Mouse (Mus musculus) heart, adult 11 months (tissue): Measurements from ENCODE around the gene Nt5c3.
"Not testable (repeated sequence)": the region's sequence is repeated elsewhere in the genome, so short reads cannot be mapped to it uniquely, and the experiment has no call there.

Source experiments
- DNase-seq: peaks from one replicate; pipeline ENCODE4 v3.0.0; 2022

Gene Nt5c3

DNA sequence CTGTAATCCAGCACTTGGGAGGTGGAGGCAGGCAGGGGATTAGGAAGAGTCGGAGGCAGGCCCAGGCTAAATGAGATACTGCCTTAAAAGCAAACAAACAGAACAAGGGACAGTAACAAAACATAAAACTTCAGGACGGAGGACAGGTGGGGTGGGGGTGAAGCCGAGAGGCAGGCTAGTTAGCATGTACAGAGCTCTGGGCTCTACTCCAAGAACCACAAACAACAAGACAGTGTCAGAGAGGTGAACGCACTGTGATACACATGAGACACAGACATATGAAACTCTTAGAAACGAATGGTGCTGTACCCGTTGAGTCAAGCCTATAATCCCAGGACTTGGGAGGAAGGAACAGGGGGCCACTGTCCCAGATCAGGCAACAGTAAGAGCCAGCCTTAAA lies 19.9 kb downstream of the Nt5c3 start:
- DNase-seq, result peak; percentile 90

DNA sequence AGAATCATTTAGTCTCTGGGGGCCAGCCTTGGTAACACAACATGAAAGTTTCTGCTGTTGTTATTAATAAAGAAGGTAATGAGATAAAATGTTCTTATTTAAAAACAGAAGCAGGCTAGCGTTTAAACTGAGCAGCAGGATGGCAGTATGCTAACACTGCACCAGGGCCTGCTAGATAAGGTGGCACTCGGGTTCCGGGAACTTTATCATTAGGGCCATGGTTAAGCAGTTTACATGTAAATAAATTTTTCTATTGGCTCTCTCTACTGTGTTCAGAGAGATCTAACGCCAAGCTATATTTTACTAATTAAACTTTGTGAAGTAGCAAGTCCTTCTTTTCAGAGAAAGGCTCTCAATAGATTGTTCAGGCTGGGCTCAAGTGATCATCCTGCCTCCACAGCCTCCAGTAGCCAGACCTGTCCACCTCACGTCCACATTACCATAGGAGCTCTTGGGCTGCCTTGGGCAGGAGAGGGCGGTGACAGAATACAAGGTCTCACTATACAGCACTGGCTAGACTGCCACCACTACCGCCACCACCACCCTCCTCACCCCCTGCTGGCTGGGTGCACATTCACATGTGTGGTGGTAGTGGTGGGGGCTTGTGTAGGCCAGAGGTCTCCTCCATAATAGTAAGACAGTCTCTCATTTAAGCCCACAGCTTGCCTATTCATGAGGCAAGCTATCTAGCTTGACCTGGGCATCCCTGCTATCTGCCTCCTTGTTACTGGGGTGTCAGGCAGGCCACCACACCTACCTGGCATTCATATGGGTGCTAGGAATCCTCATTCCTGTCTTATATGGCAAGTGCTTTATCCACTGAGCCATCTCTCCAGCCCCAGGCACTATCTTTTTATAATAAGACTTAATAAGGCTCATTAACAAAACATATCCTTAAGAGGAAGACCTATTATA lies 20.9 kb downstream of the Nt5c3 start:
- peak; percentile 88 for DNase-seq

DNA sequence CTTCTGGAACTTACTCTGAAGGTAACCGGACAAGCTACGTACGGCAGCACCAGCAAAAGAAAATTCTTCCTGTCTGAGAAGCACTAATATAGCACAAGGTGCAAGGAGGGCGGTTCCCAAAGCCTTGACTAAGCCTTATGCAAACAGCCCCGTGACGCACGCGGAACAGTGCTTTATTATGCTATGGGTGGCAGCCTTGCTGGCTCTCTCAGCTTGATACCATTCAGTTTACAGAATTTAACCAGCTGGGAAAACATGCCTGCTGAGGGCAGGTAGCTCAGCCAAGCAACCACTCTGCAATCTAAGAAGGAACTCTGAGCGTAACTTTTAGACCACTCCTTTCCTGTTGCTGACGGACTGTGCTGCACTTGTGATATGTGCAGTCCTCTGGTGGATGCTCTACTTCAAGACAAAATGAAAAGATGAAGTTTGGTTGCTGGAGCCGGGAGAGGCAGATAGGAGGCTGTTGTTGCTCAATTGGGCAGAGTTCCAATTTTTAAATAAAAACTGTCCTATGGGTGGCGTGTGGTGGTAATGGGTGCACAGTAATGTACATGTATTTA lies 21.8 kb downstream of the Nt5c3 start:
- DNase-seq, result peak; percentile 97

DNA sequence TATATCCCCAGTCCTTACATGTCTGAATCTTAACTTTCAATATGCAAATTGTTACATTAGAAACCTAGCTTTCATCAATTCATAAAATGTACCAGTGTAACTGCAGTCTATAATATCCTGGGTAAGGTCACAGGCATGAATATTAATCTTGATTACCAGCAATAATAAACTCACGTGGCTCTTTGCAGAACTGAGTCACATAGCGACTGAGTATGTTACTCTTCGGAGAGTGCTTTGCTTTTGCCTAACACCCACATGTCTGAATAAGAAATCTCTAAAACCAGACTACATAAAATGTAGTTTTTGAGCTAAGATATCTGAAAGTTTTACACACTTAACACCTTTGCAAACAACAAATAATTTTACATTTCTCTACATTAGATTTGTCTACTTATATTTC lies 22.4 kb downstream of the Nt5c3 start:
- peak; percentile 58 for DNase-seq

DNA sequence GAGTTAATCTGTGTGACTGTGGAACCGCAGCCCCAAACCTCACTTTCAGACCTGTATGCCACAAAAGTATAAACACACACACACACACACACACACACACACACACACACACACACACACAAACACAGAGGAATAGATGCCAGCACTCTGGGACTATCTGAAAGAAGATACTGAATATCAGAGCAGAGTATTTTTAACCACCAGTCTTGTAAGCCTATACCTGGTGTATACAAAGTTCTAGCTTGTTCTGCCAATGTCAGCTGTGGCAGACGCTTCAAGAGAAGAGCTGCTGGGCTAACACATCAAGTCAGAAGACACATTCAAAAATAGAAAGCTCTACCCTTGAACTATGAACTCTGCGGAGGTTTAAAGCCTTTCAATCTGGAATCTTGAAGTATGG lies 24.1 kb downstream of the Nt5c3 start:
- peak; percentile 95 for DNase-seq

DNA sequence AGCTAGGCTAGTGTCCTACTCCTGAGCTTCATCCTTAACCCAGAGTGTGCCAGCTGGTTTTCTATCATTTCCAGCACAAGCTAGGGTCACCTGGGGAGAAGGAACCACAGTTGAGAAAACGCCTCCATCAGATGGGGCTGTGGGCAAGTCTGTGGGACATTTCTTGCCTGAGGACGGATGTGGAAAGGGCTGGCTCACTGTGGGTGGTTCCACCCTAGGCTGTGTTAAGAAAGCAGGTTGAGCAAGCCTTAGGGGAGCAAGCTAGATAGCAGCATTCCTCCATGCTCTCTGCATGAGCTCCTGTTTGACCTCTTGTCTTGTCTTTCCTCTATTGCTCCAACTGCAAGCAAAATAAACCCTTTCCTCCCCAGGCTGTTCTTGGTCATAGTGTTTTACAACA lies 33.0 kb downstream of the Nt5c3 start:
- DNase-seq, result peak; percentile 73

DNA sequence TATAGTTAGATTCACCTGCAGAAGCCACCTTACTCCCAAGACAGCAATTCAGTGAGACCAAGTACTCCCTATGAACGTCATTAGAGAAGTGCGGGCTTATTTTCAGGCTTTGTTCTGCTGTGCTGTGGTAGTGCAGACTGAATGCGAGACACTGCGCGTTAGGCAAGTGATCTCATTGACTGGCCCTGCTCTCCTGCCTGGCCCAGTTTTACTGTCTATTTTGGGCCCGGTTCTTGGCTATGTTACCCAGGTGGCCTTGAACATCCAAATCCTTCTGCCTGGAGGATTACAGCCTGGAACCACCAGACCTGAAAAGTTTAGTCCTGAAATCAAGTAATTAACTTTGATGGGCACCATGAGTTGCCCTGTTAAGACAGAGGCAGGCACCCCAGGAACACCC lies 35.2 kb downstream of the Nt5c3 start:
- DNase-seq, result peak; percentile 90

DNA sequence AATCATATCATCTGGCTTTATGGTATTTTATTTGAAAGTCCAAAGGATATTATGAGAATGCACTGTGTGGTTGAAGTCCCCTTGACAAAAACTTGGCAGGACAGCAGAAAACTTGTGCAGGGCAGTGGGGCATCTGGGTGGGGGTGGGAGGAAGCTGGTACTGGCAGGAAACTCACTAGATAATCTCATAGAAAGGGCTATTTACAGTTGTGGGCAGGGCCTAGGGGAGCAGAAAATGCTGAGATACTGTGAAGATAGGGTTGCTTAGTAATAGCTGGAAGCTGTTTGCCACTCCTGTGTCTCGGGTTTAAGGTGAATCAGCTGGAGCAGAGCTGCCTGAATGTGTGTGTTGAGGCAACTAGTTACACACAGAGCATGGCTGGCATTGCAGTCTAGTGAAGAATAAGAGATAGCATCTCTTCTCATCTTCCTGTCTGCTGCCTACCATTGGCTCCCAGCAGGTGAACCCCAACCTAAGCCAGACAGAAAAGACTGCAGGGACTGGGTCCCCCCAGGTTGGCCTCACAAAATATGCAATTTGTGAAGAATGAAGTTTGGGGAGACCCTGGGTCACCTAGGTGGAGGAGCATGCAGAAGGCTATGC lies 44.3 kb downstream of the Nt5c3 start:
- peak; percentile 78 for DNase-seq

DNA sequence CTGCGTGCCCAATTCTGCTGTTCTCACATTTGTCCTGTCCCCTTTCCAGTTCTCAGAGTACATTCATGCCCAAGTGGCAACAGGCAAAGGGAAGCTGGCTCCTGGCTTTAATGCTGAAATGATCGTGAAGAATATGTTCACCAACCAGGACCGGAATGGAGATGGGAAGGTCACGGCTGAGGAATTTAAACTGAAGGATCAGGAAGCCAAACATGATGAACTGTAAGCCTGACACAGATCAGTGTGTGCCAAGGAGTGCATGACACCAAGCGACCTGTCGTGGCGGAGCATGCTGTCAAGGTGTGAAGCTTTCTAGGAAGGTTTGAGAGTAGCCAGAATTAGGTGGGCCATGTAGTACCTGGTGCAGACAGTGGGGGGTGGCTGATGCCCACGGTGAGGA lies 45.7 kb downstream of the Nt5c3 start:
- DNase-seq, result peak; percentile 75

DNA sequence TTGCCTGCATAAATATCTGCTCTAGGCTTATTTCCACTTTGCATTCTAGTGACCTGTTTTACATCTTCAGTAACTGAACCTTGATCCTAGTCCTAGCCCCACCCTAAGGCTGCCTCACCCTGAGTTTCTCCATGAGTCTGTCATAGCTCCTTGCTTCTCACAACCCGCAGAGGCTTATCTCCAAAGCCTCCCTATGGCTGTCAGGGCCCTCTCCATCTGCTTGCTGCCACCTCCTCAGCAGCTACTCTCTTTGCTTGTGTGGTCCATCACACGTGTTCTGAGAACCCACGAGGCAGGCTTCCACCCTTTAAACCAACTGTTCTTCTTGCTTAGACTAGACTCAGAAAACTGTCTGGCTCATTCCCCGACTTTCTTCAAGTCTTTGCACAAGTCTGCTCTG lies 46.9 kb downstream of the Nt5c3 start:
- DNase-seq, result peak; percentile 36

DNA sequence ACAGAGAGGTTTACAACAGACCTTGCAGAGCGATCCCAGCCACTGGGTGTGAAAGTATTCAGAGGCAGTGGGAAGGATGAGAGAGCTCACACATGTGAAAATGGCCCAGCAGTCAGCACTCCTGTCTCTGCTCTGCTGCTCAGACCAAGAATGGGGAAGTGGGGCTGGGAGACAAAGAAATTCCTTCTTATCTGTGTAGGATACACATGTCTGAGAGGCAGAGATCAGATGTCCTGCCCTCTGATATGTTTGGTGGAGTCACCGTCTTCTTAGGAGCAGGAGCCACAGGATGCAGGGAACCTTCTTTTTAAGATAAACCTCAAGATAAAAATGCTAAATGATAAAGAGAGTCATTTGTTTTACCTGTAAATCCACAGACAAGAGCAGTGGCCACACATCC lies 53.7 kb downstream of the Nt5c3 start:
- peak; percentile 27 for DNase-seq

DNA sequence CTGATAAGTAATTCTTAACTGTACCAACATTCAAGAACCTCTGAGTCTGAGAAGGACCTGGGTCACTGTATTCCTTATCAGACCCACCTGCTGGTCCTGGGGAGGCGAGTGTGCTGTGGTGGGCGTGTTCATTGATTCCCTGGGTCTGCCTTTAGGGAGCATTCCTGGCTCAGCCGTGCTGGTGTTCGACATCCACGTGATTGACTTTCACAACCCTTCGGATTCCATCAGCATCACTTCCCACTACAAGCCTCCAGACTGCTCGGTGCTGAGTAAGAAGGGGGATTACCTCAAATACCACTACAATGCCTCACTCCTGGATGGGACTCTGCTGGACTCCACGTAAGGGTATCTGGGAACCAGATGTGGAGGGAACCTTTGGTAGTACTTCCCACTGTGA lies 55.2 kb downstream of the Nt5c3 start:
- DNase-seq, result peak; percentile 73

DNA sequence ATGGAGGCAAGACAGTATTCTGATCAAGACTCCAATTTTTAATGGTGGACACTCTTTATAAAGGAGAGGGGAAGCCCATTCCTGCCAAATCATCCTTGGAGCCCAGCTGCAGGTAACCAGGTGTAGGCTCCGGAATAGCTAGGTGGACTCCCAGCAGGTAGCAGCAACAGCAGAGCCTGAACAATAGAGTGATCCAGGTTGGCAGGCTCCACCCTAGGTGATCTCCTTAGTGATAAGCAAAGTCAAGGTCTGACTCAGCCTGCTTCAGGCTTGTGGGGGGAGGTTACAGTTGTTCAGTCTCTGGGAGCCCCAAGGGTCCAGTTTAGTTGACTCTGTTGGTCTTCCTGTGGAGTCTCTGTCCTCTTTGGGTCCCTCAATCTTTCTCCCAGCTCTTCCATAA lies 56.8 kb downstream of the Nt5c3 start:
- DNase-seq, result not testable (repeated sequence)

DNA sequence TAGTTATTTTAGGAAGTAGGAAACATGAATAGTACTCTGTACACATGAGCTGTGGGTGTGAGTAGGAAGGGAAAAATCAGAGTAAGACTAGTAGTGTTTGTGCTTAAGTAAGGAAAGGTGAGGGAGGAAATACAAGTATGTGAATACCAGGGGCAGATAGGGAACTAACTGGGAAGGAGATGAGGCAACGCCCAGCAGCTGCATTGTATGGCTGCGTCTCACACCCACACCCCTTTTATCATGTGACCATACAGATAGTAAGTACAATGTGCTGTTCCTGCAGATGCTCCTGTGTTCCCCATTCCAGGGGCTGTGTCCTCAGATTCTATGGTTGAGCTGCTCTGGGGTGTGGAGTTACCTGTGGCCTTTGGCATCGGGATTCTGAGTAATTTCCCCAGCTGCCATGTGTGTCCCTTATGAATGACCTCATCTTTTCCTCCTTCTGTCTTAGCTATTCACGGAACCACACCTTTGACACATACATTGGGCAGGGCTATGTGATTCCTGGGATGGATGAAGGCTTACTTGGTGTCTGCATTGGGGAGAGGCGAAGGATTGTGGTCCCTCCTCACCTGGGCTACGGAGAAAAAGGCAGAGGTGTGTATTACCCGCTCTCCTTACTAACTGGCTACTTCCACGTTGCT lies 63.4 kb downstream of the Nt5c3 start:
- DNase-seq, result peak; percentile 94

DNA sequence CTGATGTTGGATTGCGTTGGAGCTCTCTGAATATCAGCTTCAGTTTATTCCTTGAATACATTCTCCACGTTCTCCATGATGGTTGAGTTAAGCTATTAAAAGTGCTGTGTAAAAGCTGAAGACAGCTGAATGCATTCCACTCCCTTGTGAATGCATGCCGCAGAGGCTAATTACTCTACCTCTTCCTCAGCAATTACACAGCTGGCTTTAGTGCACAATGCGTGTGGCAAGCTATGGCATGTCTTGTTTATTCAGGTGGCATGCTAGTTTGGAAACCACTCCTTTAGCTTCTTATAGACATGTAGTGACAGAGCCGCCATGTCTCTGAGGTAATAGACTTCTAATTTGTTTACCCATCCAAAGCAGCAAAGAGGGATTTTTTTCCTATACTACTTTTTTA lies 67.0 kb downstream of the Nt5c3 start:
- peak; percentile 15 for DNase-seq

DNA sequence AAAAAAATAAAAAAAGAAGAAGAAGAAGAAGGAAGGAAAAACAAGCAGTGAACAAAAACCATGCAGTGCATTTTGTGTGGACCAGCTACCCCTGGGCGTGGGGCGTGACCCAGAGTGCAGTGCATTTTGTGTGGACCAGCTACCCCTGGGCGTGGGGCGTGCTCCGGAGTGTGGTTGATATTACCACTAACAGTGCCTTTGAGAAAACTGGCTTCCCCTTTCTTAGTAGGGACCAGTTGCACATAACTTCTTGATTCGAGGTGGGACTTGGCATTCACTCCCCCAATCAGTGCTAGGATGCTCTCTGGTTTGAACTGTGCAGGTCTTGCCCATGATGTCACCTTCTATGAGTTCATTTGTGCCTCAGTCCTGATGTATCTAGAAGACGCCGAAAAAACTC lies 68.9 kb downstream of the Nt5c3 start:
- DNase-seq, result peak; percentile 56

DNA sequence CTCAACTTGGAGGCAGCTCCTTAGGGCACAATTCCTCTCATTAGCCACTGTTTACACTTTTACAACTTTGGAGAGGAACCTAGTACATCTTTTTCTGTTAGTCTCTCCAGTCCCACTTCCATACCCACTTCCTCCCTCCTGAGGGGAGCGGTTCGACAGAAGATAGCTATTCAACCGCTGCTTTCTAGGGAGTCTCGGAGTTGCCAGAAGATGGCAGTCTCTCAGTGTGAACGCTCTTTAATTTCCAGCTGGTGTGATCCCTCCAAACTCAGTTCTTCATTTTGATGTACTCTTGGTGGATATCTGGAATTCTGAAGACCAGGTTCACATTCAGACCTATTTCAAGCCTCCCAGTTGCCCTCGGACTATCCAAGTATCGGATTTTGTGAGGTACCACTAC lies 73.4 kb downstream of the Nt5c3 start:
- no peak for DNase-seq

DNA sequence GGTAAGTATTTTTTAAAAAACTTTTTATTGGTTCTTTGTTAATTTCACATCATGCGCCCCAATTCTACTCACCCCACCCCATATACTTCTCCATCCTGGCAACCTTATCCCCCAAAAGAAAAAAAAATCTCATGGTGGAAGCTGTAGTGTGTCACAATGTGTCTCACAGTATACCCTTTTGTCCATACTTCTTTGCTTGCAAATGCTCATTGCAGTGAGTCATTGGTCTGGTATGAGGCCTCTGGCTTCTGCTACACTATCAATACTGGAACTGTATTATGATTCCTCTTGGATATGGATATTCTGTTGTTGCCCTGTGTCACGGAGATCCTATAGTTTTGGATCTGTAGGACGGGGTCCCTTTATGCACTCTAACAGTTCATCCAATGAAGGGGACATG lies 74.8 kb downstream of the Nt5c3 start:
- DNase-seq, result no peak

DNA sequence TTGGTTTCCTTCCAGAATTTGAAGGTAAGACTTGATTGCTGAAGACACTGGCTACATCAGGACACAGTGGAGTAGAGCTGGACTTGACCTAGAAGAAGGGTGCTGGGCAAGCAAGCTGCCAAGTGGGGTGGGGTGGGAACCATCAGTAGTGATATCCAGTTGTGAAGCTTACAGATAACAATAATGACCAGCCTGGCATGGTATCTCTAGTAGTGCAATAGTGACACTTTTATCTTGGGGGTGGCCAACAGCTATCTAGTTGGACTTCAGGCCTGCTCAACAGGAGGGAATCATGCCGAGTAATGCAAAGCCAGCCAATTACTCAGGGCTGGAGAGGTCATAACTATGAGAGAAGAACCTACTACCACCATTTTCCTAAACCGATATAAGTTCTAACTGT lies 79.4 kb downstream of the Nt5c3 start:
- DNase-seq, result no peak

DNA sequence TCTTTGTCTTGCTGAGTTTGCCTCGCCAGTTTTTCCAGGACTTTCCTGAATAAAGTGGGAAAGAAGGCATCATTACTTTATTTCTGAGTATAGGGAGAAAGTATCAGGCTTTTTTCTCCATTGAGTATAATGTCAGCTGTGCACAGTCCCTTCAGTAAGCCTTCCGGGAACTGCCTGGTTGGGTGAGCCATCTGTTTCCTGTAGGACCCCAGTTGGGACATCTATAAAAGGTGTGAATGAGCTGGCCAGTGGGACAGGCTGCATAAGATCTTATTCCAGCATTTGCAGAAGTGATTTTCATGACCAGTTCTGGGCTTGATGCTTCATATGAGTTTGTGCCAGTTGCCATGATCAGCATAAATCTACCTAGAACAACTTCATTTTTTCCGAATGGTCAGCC lies 80.5 kb downstream of the Nt5c3 start:
- DNase-seq, result peak; percentile 68

DNA sequence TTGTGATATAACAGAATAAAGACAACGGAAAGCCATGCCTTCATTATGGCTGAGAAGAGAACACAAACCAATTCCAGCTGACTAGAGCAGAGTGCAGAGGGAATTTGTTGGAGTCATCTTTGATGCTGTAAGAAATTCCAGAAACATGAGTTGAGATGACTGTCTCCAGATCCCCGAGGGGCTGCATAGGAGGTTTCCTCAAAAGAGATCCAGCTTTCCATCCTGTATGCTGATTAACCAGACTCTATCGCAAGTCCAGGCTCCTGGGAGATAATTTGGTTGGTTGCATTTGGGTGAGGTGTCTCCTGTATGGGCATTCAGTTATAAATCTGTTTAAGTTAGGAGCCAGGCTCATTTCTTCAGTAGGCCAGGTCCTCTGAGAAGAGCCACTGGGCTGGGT lies 86.1 kb downstream of the Nt5c3 start:
- peak; percentile 66 for DNase-seq

DNA sequence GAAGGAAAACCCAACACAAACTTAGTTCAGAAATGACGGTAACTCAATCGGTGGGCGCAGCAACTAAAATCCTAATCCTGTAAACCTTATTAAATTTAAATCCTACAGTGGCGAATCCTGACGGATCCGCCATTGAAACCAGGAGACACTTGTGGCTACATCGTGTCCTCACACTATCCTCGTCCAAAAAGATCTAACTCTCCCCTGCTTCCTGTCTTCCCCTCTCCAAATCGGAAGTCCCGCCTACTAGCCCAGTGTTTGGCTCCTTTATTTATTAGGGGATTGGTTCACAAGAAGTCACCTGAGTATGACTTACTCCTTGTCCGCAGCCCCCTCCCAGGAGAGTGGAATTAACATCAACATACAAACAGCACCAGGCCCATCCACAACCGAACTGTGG lies 86.6 kb downstream of the Nt5c3 start:
- peak; percentile 42 for DNase-seq

DNA sequence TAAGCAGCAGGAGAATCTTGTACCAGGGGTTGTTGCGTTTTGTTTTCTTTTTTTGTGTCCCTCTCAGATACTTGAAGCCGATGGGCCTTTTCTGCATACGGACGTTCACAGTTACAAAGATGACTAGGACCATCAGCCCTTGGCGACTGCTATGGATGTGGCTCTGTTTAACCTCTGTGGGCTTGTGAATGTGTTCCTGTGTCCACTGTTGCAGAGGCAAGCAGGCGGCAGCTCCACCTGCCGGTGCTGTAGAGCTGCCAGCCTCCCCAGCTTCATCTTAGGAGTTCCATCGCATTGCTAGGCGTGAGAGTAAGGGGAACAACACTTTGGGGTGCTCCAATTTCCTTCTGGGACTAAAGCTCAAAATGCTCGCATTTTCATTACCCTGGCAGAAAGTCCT lies 88.2 kb downstream of the Nt5c3 start:
- peak; percentile 64 for DNase-seq

DNA sequence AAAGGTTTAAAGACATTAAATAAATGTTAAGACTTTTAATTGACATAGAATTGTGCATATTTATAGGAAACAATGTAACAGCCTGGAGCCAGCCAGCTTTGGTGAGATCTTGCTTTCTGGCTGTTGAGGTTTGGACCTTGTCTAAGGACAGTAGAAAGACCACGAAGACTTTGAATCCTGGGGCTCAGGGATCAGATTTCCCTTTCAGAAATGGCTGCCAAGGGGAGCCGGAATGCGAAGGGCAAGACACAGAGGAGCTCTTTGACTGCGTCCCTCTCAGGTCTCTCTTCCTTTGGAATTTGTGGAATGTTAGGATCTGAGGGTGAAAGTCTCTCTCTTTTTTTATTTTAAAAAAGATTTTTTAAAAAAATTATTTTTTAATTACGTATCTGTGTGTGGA lies 89.0 kb downstream of the Nt5c3 start:
- no peak for DNase-seq
